Comparison of ENCODE assay signal across 20 mouse cellular contexts in genomic region chr13:98125666-98126065, GRCm38 (mm10).
"Had no signal": no experiment of that assay in that cellular context is flagged by ENCODE, and none has a peak within 500 bp of the region (broad histone marks: within the 10 kb centered on the region; RNA-seq: fewer than 3 reads in every experiment).

No protein-coding gene starts in this region.

- ATAC-seq: liver, postnatal 0 days; lung, postnatal 0 days had no signal

- H3K9me3 ChIP-seq: limb, embryonic 12.5 days; limb, embryonic 15.5 days; midbrain, embryonic 10.5 days; neural tube, embryonic 12.5 days; neural tube, embryonic 15.5 days; stomach, embryonic 15.5 days had no signal

- H3K27me3 ChIP-seq: limb, embryonic 12.5 days; limb, embryonic 15.5 days; neural tube, embryonic 12.5 days; neural tube, embryonic 15.5 days; stomach, embryonic 15.5 days had no signal

- H3K4me2 ChIP-seq: limb, embryonic 12.5 days; limb, embryonic 15.5 days; liver, embryonic 11.5 days; lung, embryonic 14.5 days; neural tube, embryonic 12.5 days; neural tube, embryonic 15.5 days; stomach, embryonic 15.5 days had no signal

- H3K4me3 ChIP-seq: limb, embryonic 12.5 days; limb, embryonic 15.5 days; megakaryocyte, embryonic 14.5 days; midbrain, embryonic 10.5 days; neural tube, embryonic 12.5 days; neural tube, embryonic 15.5 days; stomach, embryonic 15.5 days had no signal

- H3K36me3 ChIP-seq: limb, embryonic 12.5 days; limb, embryonic 15.5 days; midbrain, embryonic 10.5 days; neural tube, embryonic 12.5 days; neural tube, embryonic 15.5 days; stomach, embryonic 15.5 days had no signal

- H3K4me1 ChIP-seq: limb, embryonic 15.5 days; neural tube, embryonic 12.5 days; neural tube, embryonic 15.5 days had no signal

- DNase-seq: kidney, postnatal 10 days; kidney, postnatal 4 days; left cerebral cortex, postnatal 4 days; liver, postnatal 0 days; lung, embryonic 14.5 days; lung, postnatal 36 days; midbrain, embryonic 14.5 days; right cerebral cortex, postnatal 25 days; spleen, adult 18-20 months; thymus, postnatal 36 days had no signal

- H3K9ac ChIP-seq: limb, embryonic 12.5 days; limb, embryonic 15.5 days; liver, embryonic 14.5 days; liver, postnatal 0 days; lung, embryonic 14.5 days; neural tube, embryonic 12.5 days; neural tube, embryonic 15.5 days; stomach, embryonic 15.5 days had no signal

- H3K27ac ChIP-seq: limb, embryonic 12.5 days; limb, embryonic 15.5 days; liver, embryonic 14.5 days; midbrain, embryonic 10.5 days; neural tube, embryonic 12.5 days; neural tube, embryonic 15.5 days; stomach, embryonic 15.5 days had no signal
